Mouse (Mus musculus) lung, postnatal 10 days (tissue): ENCODE results near the gene Slc38a4.
A peak's percentile ranks its signal among the peaks of the same experiment; 100 is the strongest.

Experiments
- DNase-seq: peaks from one replicate; pipeline ENCODE4 v3.0.0; 2021

Gene Slc38a4

GRCm38 (mm10) chr15:97055794-97056193, at the start of gene Slc38a4:
Gene Slc38a4 (minus strand): TSS chr15:97055956.
- DNase-seq, result peak; percentile 35

- no peak for DNase-seq
Measured at GRCm38 (mm10) chr15:97104889-97105391, 49.2 kb upstream of the Slc38a4 start.

GRCm38 (mm10) chr15:97104048-97104447, 48.3 kb upstream of the Slc38a4 start:
- DNase-seq, result no peak

GRCm38 (mm10) chr15:97102811-97103210, 47.1 kb upstream of the Slc38a4 start:
- peak; percentile 65 for DNase-seq

- peak; percentile 37 for DNase-seq
Measured at GRCm38 (mm10) chr15:97102181-97102580, 46.4 kb upstream of the Slc38a4 start.

- no peak for DNase-seq
Measured at GRCm38 (mm10) chr15:97099101-97099500, 43.3 kb upstream of the Slc38a4 start.

- DNase-seq, result no peak
Measured at GRCm38 (mm10) chr15:97097548-97097947, 41.8 kb upstream of the Slc38a4 start.

GRCm38 (mm10) chr15:97089526-97089925, 33.8 kb upstream of the Slc38a4 start:
- peak; percentile 49 for DNase-seq

- DNase-seq, result peak; percentile 29
Measured at GRCm38 (mm10) chr15:97085833-97086232, 30.1 kb upstream of the Slc38a4 start.

GRCm38 (mm10) chr15:97077665-97078064, 21.9 kb upstream of the Slc38a4 start:
- DNase-seq, result no peak

GRCm38 (mm10) chr15:97076092-97076491, 20.3 kb upstream of the Slc38a4 start:
- peak; percentile 18 for DNase-seq

GRCm38 (mm10) chr15:97075240-97075639, 19.5 kb upstream of the Slc38a4 start:
- DNase-seq, result no peak

GRCm38 (mm10) chr15:97072859-97073826, 17.4 kb upstream of the Slc38a4 start:
- no peak for DNase-seq

GRCm38 (mm10) chr15:97067340-97068136, 11.8 kb upstream of the Slc38a4 start:
- no peak for DNase-seq

- no peak for DNase-seq
Measured at GRCm38 (mm10) chr15:97066937-97067336, 11.2 kb upstream of the Slc38a4 start.

GRCm38 (mm10) chr15:97063211-97063610, 7.5 kb upstream of the Slc38a4 start:
- DNase-seq, result no peak

GRCm38 (mm10) chr15:97060973-97061372, 5.2 kb upstream of the Slc38a4 start:
- no peak for DNase-seq

GRCm38 (mm10) chr15:97060571-97060970, 4.8 kb upstream of the Slc38a4 start:
- no peak for DNase-seq

- DNase-seq, result no peak
Measured at GRCm38 (mm10) chr15:97060102-97060501, 4.3 kb upstream of the Slc38a4 start.

GRCm38 (mm10) chr15:97059071-97060041, 3.6 kb upstream of the Slc38a4 start:
- no peak for DNase-seq

- no peak for DNase-seq
Measured at GRCm38 (mm10) chr15:97054767-97055489, 828 bp downstream of the Slc38a4 start.
